Mouse (Mus musculus) midbrain, embryonic 12.5 days (tissue): ENCODE data around the gene Smap2. TPM values are rescaled to one million over a fixed set of nuclear protein-coding genes. Genes with fewer than 3 reads are reported as not detected.

ENCODE experiments used
- ATAC-seq: fragments of 200-750 bp; cut with Nextera tagmentation; 2 replicates; pipeline ENCODE4 v1.8.0; 2017; ENCODE audit warnings: low read depth, moderate TSS enrichment, moderate library complexity; ENCODE audit not compliant: low FRiP score
- H3K27ac ChIP-seq: fragments of 300-500 bp; sonication (generic); replicated peaks from 2 replicates; pipeline ENCODE4 v1.5.1; 2016; ENCODE audit warnings: mild to moderate bottlenecking
- H3K27me3 ChIP-seq: fragments of 300-500 bp; sonication (generic); 2 replicates; pipeline ENCODE4 v1.6.1; 2016; ENCODE audit warnings: mild to moderate bottlenecking
- H3K36me3 ChIP-seq: fragments of 300-500 bp; sonication (generic); 2 replicates; pipeline ENCODE4 v1.6.1; 2016
- H3K4me1 ChIP-seq: fragments of 300-500 bp; sonication (generic); 2 replicates; pipeline ENCODE4 v1.6.1; 2016
- H3K4me2 ChIP-seq: fragments of 300-500 bp; sonication (generic); replicated peaks from 2 replicates; pipeline ENCODE4 v1.6.1; 2016; ENCODE audit warnings: mild to moderate bottlenecking, moderate library complexity
- H3K4me3 ChIP-seq: fragments of 300-500 bp; sonication (generic); 2 replicates; pipeline ENCODE4 v1.5.1; 2016; ENCODE audit warnings: mild to moderate bottlenecking
- H3K9ac ChIP-seq: fragments of 300-500 bp; sonication (generic); replicated peaks from 2 replicates; pipeline ENCODE4 v1.6.1; 2016; ENCODE audit warnings: mild to moderate bottlenecking, moderate library complexity
- H3K9me3 ChIP-seq: fragments of 300-500 bp; sonication (generic); 2 replicates; pipeline ENCODE4 v1.6.1; 2016; ENCODE audit warnings: mild to moderate bottlenecking
- WGBS: fragments of 180-500 bp; shearing (Covaris S2); methylation state at CpG from one replicate; pipeline ENCODE4 v1.1.7; 2016; 5-methylcytosine and 5-hydroxymethylcytosine counted together
- polyA plus RNA-seq: library from polyadenylated mRNA; unstranded; fragments of >200 nt; fragmentation: Nextera tagmentation; extraction: Ambion mirVana; gene quantifications from 2 replicates; pipeline ENCODE4 v1.2.1, GENCODE M21; 2016

Smap2 gene
- polyA plus RNA-seq, 1 experiment from 2014 or later, result 30.7 TPM

DNA sequence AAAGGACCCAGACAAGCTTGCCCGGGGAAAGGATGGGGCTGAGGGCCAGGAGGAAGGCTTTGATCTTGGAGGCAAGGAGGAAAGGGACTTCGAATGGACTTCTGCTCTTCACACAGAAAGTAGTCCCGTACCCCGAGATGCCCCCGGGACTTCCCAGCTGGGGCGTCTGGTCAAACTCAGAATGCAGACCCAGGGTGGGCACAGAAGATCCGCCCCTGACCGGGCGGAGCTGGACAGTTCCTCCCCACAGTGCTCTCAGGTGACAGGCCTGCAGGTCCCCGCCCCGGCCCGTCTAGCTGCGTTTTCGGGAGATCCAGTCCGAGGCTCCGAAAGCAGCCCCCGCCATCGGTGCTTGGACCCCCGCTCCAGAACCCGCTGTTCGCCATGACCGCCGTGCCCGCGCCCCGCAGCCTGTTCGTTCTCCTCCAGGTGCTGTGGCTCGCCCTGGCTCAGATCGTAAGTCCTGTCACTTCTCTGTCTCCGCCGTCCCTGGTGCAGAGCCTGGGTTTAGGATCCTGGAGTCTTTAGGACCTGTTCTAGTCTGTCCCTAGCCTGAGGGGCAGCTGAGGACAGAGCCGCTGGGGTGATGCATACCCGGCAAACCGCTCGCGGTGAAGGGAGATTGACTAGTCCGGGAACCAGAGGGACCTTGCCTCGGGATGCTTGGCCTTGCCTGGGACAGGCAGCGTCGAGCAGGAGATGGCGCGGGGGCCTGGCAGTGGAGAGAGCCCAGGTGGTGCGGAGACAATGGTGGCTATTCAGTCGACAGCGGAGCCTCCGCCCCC is 22.5 kb upstream of the Smap2 start, which contains the start of gene Col9a2:
Col9a2 (plus strand) TSS at position 55 of the 785 bp plus-strand sequence.
- Histone ChIP-seq H3K4me2 (peak within 1 kb of the TSS; percentile 63), H3K27me3 (peaks cover 34% of the 10 kb centered on the region), H3K9ac (peak within 1 kb of the TSS; percentile 52), H3K9me3 (no peaks in the 10 kb centered on the region), H3K4me3 (peak within 1 kb of the TSS; percentile 43), H3K36me3 (no peaks in the 10 kb centered on the region), H3K4me1 (peaks cover 30% of the 10 kb centered on the region), H3K27ac (no peak within 1 kb of the TSS)
- peak; percentile 16; the same call in 1 of the 2 replicates for ATAC-seq
- 4% methylated on average over 45 of the region's 46 CpGs for WGBS

DNA sequence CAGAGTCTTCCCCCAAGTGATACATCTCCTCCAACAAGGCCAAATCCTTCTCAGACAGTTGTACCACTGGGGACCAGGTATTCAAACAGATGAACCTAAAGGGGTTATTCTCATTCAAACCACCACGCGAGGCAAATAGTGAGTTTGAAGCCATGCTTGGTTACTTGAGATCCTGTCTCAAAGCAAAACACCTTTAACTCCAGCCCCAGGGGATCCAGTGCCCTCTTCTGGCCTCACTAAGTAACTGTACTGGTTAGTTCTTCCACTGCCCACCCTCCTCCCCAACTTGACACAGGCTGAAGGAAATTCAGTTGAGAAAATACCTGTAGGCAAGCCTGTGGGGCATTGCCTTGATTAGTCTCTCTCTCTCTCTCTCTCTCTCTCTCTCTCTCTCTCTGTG is 16.0 kb upstream of the Smap2 start:
- Histone ChIP-seq H3K4me3 (no peak overlapping the region), H3K9me3 (no peaks in the 10 kb centered on the region), H3K36me3 (no peaks in the 10 kb centered on the region), H3K27me3 (peaks cover 15% of the 10 kb centered on the region), H3K4me1 (no peaks in the 10 kb centered on the region), H3K9ac (no peak overlapping the region), H3K4me2 (no peak overlapping the region), H3K27ac (no peak overlapping the region)
- 73% methylated on average over 2 of the region's 2 CpGs for WGBS
- no peak for ATAC-seq

DNA sequence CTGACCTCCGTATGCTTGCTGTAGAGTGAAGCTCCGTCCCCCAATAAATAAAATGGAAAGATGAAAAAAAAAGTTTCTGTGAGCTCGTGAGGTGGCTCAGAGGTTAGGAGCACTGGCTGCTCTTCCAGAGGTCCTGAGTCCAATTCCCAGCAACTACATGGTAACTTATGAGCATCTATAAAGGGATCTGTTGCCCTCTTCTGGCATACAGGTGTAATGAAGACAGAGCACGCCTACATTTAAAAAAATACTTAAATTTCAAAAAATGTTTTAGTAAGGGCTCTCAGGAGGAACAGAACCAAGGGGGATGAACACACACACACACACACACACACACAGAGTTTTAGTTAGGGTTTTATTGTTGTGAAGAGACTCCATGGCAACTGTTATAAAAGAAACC is 14.4 kb upstream of the Smap2 start:
- no peaks in the 10 kb centered on the region for H3K9me3 ChIP-seq
- ATAC-seq, result no peak
- no peaks in the 10 kb centered on the region for H3K36me3 ChIP-seq
- peaks cover 11% of the 10 kb centered on the region for H3K27me3 ChIP-seq
- no peak overlapping the region for H3K9ac ChIP-seq
- no peaks in the 10 kb centered on the region for H3K4me1 ChIP-seq
- 60% methylated on average over 4 of the region's 4 CpGs for WGBS
- no peak overlapping the region for H3K27ac ChIP-seq
- no peak overlapping the region for H3K4me2 ChIP-seq
- no peak overlapping the region for H3K4me3 ChIP-seq

DNA sequence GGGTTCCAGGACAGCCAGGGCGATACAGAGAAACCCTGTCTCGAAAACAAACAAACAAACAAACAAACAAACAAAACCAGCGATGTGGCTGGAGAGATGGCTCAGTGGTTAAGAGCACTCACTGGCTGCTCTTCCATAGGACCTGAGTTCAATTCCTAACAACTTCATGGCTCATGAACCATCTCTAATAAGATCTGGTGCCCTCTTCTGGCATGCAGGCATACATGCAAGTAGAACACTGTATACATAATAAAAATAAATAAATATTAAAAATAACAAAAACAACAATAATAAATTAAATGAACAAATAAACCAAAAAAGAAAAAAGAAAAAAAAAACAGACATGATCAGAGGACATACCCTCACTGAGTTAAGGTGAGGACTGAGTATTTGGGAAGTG is 12.6 kb upstream of the Smap2 start:
- no peak overlapping the region for H3K4me2 ChIP-seq
- no peaks in the 10 kb centered on the region for H3K36me3 ChIP-seq
- no peak overlapping the region for H3K27ac ChIP-seq
- H3K4me3 ChIP-seq, result no peak overlapping the region
- no peaks in the 10 kb centered on the region for H3K4me1 ChIP-seq
- H3K9me3 ChIP-seq, result no peaks in the 10 kb centered on the region
- no peak for ATAC-seq
- WGBS, result 66% methylated on average over 3 of the region's 3 CpGs
- peaks cover 11% of the 10 kb centered on the region for H3K27me3 ChIP-seq
- H3K9ac ChIP-seq, result no peak overlapping the region

DNA sequence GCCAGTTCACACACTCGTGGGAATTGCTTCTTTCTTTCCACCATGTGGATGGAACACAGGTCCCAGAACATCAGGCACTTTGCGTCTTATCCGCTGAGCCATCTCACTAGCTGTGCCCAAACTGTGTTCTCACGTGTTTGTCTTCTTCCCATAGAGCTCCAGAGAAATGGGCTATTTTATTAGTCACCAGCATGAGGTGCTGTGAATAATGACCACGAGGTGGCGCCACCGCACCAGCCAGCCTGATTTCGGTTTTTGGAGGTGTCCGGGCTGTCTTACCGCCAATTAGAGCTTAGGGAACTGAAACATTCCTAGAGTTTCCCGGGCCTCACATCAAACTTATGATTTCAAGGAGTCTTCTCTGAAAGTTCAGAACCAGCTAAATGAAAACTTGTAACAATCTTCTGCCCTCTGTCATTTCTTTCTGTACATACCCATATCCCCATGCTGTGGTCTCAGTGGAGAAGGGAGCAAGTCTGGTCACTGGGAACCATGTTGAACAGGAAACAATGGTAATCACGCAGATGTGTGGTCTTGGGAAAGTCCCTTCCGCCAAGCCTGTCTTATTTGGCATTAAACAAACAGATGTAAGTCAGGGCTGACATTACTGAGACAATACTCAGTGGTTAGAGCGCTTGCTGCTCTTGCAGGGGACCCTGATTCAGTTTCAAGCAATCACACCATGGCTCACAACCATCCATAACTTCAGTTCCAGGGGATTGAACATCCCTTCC is 11.8 kb upstream of the Smap2 start:
- Histone ChIP-seq H3K4me2 (no peak overlapping the region), H3K4me3 (no peak overlapping the region), H3K27me3 (peaks cover 11% of the 10 kb centered on the region), H3K27ac (no peak overlapping the region), H3K9me3 (no peaks in the 10 kb centered on the region), H3K4me1 (no peaks in the 10 kb centered on the region), H3K36me3 (no peaks in the 10 kb centered on the region), H3K9ac (no peak overlapping the region)
- WGBS, result 22% methylated on average over 14 of the region's 14 CpGs
- peak; percentile 19; the same call in 1 of the 2 replicates for ATAC-seq

DNA sequence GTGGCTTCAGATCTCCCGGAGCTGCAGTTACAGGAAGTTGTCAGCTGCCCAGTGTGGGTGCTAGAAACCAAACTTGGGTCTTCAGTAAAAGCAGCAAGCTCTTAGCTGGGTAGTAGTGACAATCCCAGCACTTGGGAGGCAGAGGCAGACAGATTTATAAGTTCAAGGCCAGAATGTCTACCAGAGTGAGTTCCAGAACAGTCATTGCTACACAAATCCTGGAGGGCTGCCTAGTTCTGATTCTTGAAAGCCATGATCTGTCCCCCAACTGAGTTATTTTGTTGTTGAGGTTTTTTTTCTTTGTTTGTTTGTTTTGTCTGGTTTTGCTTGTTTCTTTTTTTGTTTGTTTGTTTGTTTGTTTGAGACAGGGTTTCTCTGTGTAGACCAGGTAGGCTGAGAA is 11.1 kb upstream of the Smap2 start:
- WGBS, result 94% methylated on average over 1 of the region's 1 CpGs
- Histone ChIP-seq H3K4me2 (no peak overlapping the region), H3K4me3 (no peak overlapping the region), H3K4me1 (no peaks in the 10 kb centered on the region), H3K9me3 (no peaks in the 10 kb centered on the region), H3K36me3 (no peaks in the 10 kb centered on the region), H3K9ac (no peak overlapping the region), H3K27me3 (peaks cover 11% of the 10 kb centered on the region), H3K27ac (no peak overlapping the region)
- ATAC-seq, result no peak

DNA sequence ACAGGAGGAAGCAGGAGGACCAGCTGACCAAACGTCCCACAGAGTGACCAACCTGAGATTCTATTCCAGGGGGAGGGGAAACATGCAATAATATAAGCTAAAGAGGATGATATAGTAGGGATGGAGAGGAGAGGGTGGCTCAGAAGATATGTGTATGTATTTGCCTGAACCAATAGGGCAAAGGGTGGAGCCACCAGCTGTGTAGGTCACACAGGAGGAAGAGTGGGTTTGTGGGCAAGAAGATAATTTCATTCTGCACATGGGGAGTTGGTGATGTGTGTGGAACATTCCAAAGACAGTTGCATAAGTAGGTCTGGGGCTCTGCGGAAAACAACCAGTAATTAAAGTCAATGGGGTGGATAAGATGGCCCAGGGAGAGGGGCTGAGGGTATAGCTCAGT is 8.6 kb upstream of the Smap2 start:
- Histone ChIP-seq H3K9ac (no peak overlapping the region), H3K4me3 (no peak overlapping the region), H3K36me3 (no peaks in the 10 kb centered on the region), H3K9me3 (no peaks in the 10 kb centered on the region), H3K4me1 (no peaks in the 10 kb centered on the region), H3K27ac (no peak overlapping the region), H3K4me2 (no peak overlapping the region), H3K27me3 (peaks cover 13% of the 10 kb centered on the region)
- 78% methylated on average over 2 of the region's 2 CpGs for WGBS
- no peak for ATAC-seq

DNA sequence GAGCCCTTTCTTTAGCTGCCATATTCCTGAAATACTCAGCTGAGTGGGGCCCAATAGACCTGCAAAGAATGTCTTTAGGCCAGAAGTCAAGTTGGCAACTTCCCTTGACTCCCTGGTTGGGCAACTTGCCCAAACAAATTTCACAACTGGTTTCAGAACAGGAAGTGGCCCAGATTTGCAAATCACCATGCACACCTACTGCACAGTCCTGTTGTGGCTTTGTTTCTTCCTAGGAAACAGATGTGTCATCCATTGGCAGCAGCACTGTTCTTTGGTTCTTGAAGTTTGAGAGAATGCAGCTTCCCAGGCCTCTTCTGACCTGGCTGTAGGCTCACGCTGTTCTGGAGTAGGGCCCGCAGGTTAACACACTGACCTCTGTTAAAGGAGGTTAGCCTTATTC is 6.9 kb upstream of the Smap2 start:
- Histone ChIP-seq H3K4me2 (no peak overlapping the region), H3K27ac (no peak overlapping the region), H3K36me3 (no peaks in the 10 kb centered on the region), H3K9me3 (no peaks in the 10 kb centered on the region), H3K27me3 (peaks cover 12% of the 10 kb centered on the region), H3K4me3 (no peak overlapping the region), H3K4me1 (no peaks in the 10 kb centered on the region), H3K9ac (no peak overlapping the region)
- ATAC-seq, result no peak
- 90% methylated on average over 2 of the region's 2 CpGs for WGBS

DNA sequence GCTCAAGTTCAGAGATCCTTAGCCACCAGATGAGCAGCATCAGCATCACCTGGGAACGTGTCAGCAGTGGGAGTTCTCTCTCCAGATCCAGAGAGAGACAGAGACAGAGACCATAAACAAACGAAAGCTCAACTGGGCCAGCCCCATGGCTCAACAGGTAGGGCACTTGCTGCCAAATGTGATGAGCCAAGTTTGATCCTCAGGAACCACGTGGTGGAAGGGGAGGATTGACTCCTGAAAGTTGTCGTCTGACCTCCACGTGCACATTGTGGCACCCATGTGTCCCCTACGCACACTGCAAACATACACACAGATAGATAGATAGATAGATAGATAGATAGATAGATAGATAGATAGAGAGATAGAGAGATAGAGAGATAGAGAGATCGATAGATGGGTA is 6.4 kb upstream of the Smap2 start:
- no peak overlapping the region for H3K27ac ChIP-seq
- no peak overlapping the region for H3K4me2 ChIP-seq
- H3K36me3 ChIP-seq, result no peaks in the 10 kb centered on the region
- peaks cover 9% of the 10 kb centered on the region for H3K27me3 ChIP-seq
- no peaks in the 10 kb centered on the region for H3K9me3 ChIP-seq
- ATAC-seq, result no peak
- H3K9ac ChIP-seq, result no peak overlapping the region
- no peaks in the 10 kb centered on the region for H3K4me1 ChIP-seq
- 84% methylated on average over 7 of the region's 7 CpGs for WGBS
- no peak overlapping the region for H3K4me3 ChIP-seq

DNA sequence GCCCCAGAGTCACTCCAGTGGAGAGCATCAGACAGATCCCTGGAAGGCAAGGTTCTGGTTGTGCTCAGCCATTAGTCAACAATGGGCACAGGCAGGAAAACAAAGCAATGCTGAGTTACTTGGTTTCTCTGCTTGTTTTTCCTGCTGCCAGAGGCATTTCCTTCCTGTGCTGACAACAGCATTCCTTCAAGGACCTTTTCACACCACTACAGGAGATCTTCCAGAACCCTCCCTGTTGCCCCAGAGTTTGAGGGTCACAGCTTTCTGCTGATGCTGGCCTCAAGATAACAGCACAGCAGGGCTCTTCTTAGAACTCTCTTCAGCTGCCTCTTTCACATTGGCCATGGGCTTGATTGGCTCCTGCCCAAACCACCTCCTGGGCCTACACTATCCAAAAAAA is 4.9 kb upstream of the Smap2 start:
- peaks cover 6% of the 10 kb centered on the region for H3K27me3 ChIP-seq
- no peak overlapping the region for H3K4me2 ChIP-seq
- no peaks in the 10 kb centered on the region for H3K9me3 ChIP-seq
- H3K27ac ChIP-seq, result no peak overlapping the region
- no peak overlapping the region for H3K4me3 ChIP-seq
- ATAC-seq, result no peak
- no peak overlapping the region for H3K9ac ChIP-seq
- H3K36me3 ChIP-seq, result no peaks in the 10 kb centered on the region
- no peaks in the 10 kb centered on the region for H3K4me1 ChIP-seq

DNA sequence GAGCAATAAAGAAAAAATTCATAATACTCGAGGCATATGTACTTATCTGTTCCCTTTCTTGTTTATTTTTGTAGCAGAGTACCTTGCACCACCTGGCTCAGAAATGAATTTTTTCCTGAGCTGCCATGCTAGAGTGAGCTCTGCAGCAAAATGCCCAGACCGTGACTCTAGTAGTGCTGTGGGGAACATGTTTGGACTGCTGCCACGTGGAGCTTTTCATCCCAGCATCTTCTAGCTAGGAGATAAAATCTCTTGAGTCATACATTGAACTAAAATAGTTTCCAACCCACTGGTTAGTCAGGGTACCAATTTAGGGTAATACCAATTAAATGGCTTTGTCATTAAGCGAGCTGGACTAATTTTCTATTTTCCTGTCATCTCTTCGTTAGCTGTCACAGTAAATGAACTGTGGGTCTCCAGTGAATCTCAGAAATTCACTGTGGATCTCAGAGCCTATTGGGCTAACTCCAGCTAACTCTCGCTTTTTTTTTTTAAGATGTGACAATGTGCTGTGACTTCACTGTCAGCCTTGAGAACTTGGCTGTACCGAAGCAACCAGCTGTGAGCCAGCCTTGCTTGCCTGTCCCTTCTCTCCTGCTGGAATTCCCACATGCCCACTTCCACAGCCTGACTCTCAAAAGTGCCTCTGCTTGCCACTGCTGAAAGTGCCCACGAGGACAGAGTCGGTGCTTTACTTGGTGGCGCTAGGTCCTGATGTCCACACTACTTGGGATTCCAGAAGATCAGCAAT is 3.2 kb upstream of the Smap2 start:
- Histone ChIP-seq H3K9me3 (no peaks in the 10 kb centered on the region), H3K27ac (no peak overlapping the region), H3K4me1 (peaks cover 13% of the 10 kb centered on the region), H3K4me3 (no peak overlapping the region), H3K27me3 (peaks cover 6% of the 10 kb centered on the region), H3K4me2 (no peak overlapping the region), H3K9ac (no peak overlapping the region), H3K36me3 (no peaks in the 10 kb centered on the region)
- no peak for ATAC-seq
- WGBS, result 79% methylated on average over 10 of the region's 10 CpGs

DNA sequence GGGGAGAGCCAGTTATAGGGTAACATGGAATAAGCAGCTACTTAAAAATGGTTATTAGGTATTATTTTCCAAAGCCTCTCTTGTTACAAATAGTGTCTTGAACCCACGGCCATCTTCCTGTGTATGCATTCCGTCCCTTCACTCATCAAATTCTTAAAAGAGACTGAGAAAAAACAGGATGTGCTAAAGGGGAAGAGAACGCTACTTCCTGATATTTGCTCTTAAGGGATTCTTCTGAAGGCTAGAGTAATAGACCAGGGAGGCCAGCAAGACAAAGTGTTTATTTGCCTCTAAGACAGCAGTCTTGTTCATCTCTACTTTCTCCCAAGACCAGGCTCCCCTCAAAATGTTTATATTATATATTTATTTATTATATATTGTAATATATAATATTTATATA is 1.2 kb upstream of the Smap2 start:
- Histone ChIP-seq H3K4me2 (no peak overlapping the region), H3K36me3 (no peaks in the 10 kb centered on the region), H3K27me3 (peaks cover 6% of the 10 kb centered on the region), H3K4me1 (peaks cover 14% of the 10 kb centered on the region), H3K27ac (no peak overlapping the region), H3K9ac (no peak overlapping the region), H3K4me3 (no peak overlapping the region), H3K9me3 (no peaks in the 10 kb centered on the region)
- ATAC-seq, result no peak
- WGBS, result 93% methylated on average over 3 of the region's 3 CpGs
